ENCODE assay signal across 19 mouse cellular contexts in the genomic region with DNA sequence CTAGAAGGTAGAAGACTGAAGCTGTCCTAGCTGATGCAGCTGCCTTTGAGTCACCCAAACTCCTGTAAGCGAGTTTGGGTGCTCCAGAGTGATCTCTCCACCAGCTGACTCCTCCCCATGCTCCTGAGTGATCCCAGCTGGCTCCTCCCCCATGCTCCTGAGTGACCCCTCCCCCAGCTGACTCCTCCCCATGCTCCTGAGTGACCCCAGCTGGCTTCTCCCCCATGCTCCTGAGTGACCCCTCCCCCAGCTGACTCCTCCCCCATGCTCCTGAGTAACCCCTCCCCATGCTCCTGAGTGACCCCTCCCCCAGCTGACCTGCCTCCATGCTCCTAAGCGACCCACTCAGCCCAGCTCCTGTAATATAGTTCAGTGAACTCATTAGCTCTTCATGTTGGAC.
"Had no signal": no experiment of that assay in that cellular context is flagged by ENCODE, and none has a peak within 500 bp of the region (broad histone marks: within the 10 kb centered on the region; RNA-seq: fewer than 3 reads in every experiment).

No protein-coding gene starts in this region.

- DNase-seq: kidney, adult 9 months; kidney, postnatal 14 days; kidney, postnatal 4 days; layer of hippocampus, adult 9-11 months; liver; liver, postnatal 0 days; lung, embryonic 14.5 days; midbrain, embryonic 14.5 days; thymus, adult 2 months; thymus, postnatal 14 days; thymus, postnatal 4 days had no signal

- H3K27me3 ChIP-seq: limb, embryonic 13.5 days; megakaryocyte, embryonic 14.5 days had no signal

- H3K27ac ChIP-seq: layer of hippocampus, adult 2 months; limb, embryonic 10.5 days; limb, embryonic 13.5 days; liver, embryonic 14.5 days; stomach, postnatal 0 days had no signal

- H3K4me3 ChIP-seq: layer of hippocampus, adult 2 months; limb, embryonic 10.5 days; limb, embryonic 13.5 days had no signal

- H3K36me3 ChIP-seq: limb, embryonic 10.5 days; limb, embryonic 13.5 days had no signal

- H3K4me2 ChIP-seq: limb, embryonic 13.5 days; lung, embryonic 14.5 days; midbrain, embryonic 11.5 days had no signal

- ATAC-seq: liver, postnatal 0 days; lung, postnatal 0 days had no signal

- H3K4me1 ChIP-seq: limb, embryonic 13.5 days; megakaryocyte, embryonic 14.5 days had no signal

- H3K9ac ChIP-seq: limb, embryonic 13.5 days; liver, embryonic 14.5 days; liver, postnatal 0 days; lung, embryonic 14.5 days had no signal

- H3K9me3 ChIP-seq: limb, embryonic 10.5 days; limb, embryonic 13.5 days had no signal
